Mouse (Mus musculus) cerebellum, adult 9-11 months (tissue): ENCODE measurements around the gene Snrnp70.

Source experiments
- DNase-seq: peaks from one replicate; pipeline ENCODE4 v3.0.0; 2022

Gene Snrnp70

GRCm38 (mm10) chr7:45395578-45396336 is at the start of gene Snrnp70:
Gene Snrnp70 (minus strand): TSS chr7:45395742.
- DNase-seq: peak; percentile 100

- DNase-seq: no peak
Observed at GRCm38 (mm10) chr7:45443526-45444420, 48.2 kb upstream of the Snrnp70 start.

GRCm38 (mm10) chr7:45437521-45438276 is 42.2 kb upstream of the Snrnp70 start, which contains the start of gene Ruvbl2:
Gene Ruvbl2 (minus strand): TSS chr7:45438096.
- peak; percentile 63 for DNase-seq

- DNase-seq: peak; percentile 43
Observed at GRCm38 (mm10) chr7:45437046-45437445, 41.5 kb upstream of the Snrnp70 start.

GRCm38 (mm10) chr7:45436444-45436843 is 40.9 kb upstream of the Snrnp70 start:
- peak; percentile 61 for DNase-seq

- DNase-seq: no peak
Observed at GRCm38 (mm10) chr7:45435038-45435437, 39.5 kb upstream of the Snrnp70 start.

GRCm38 (mm10) chr7:45434203-45435015 is 38.9 kb upstream of the Snrnp70 start, which contains the start of gene Gys1:
Gene Gys1 (plus strand): TSS chr7:45434844.
- peak; percentile 100 for DNase-seq

- no peak for DNase-seq
Observed at GRCm38 (mm10) chr7:45433835-45434202, 38.3 kb upstream of the Snrnp70 start.

GRCm38 (mm10) chr7:45426556-45426955 is 31.0 kb upstream of the Snrnp70 start:
- no peak for DNase-seq

- DNase-seq: no peak
Observed at GRCm38 (mm10) chr7:45421194-45421593, 25.7 kb upstream of the Snrnp70 start.

- no peak for DNase-seq
Observed at GRCm38 (mm10) chr7:45420615-45420919, 25.0 kb upstream of the Snrnp70 start, which contains the start of gene Lhb. Gene Lhb (plus strand): TSS chr7:45420820.

GRCm38 (mm10) chr7:45419859-45420614 is 24.5 kb upstream of the Snrnp70 start:
- no peak for DNase-seq

GRCm38 (mm10) chr7:45417962-45418492 is 22.5 kb upstream of the Snrnp70 start:
- no peak for DNase-seq

GRCm38 (mm10) chr7:45415636-45416035 is 20.1 kb upstream of the Snrnp70 start:
- DNase-seq: no peak

- no peak for DNase-seq
Observed at GRCm38 (mm10) chr7:45414740-45415224, 19.2 kb upstream of the Snrnp70 start.

- DNase-seq: no peak
Observed at GRCm38 (mm10) chr7:45413864-45414739, 18.6 kb upstream of the Snrnp70 start.

- no peak for DNase-seq
Observed at GRCm38 (mm10) chr7:45413113-45413863, 17.7 kb upstream of the Snrnp70 start, which contains the start of gene Ntf5. Gene Ntf5 (plus strand): TSS chr7:45413695.

GRCm38 (mm10) chr7:45412421-45412820 is 16.9 kb upstream of the Snrnp70 start:
- no peak for DNase-seq
